Mouse (Mus musculus): ENCODE measurements around the gene Bmpr1b.

DNA sequence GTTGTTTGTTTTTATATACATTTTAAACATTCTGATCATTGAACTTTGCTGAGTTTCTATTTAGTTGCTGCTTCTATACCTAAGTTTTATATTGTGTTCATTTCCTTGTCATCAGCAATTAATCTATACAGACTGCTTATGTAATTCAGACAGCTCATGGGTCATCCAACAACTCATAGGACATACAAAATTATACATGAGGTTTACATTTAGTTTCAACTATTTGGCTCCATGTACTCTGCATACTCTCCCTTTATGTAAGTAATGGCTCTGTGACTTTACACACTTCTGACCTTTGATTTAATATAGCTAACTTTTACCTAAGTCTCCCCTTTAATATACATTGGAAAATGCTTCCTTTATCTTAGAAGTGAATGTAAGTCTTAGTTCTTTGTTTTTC is 371.9 kb downstream of the Bmpr1b start:
- TF ChIP-seq GATA1 (IDR thresholded peaks at IDR 0.05; ENCODE audit: borderline replicate concordance, low read length) (no peak), FLI1 (IDR thresholded peaks at IDR 0.05; ENCODE audit: low read length) (no peak)
